Mouse (Mus musculus) liver, embryonic 16.5 days (tissue): ENCODE data around the gene Mapk10. TPM values are rescaled to one million over a fixed set of nuclear protein-coding genes. Genes with fewer than 3 reads are reported as not detected.

Experiments
- ATAC-seq: fragments of 200-750 bp; cut with Nextera tagmentation; 2 replicates; pipeline ENCODE4 v1.8.0; 2017; ENCODE audit warnings: low read depth, mild to moderate bottlenecking, moderate number of reproducible peaks, moderate library complexity
- H3K27ac ChIP-seq: fragments of 300-500 bp; sonication (generic); 2 replicates; pipeline ENCODE4 v1.5.1; 2014; ENCODE audit warnings: mild to moderate bottlenecking, low read length
- H3K27me3 ChIP-seq: fragments of 300-500 bp; sonication (generic); 2 replicates; pipeline ENCODE4 v1.6.1; 2014; ENCODE audit warnings: low read depth, low read length, mixed read lengths; ENCODE audit not compliant: control insufficient read depth, insufficient read depth
- H3K36me3 ChIP-seq: fragments of 300-500 bp; sonication (generic); 2 replicates; pipeline ENCODE4 v1.6.1; 2014; ENCODE audit warnings: mild to moderate bottlenecking; ENCODE audit not compliant: control insufficient read depth, insufficient read depth
- H3K4me1 ChIP-seq: fragments of 300-500 bp; sonication (generic); 2 replicates; pipeline ENCODE4 v1.6.1; 2014; ENCODE audit warnings: low read depth, low read length, mixed read lengths; ENCODE audit not compliant: control insufficient read depth
- H3K4me2 ChIP-seq: fragments of 300-500 bp; sonication (generic); 2 replicates; pipeline ENCODE4 v1.6.1; 2014; ENCODE audit warnings: low read depth, low read length, mixed read lengths
- H3K4me3 ChIP-seq: fragments of 300-500 bp; sonication (generic); 2 replicates; pipeline ENCODE4 v1.5.1; 2014; ENCODE audit warnings: low read depth, mild to moderate bottlenecking, low read length
- H3K9ac ChIP-seq: fragments of 300-500 bp; sonication (generic); 2 replicates; pipeline ENCODE4 v1.6.1; 2014; ENCODE audit warnings: low read depth, low read length
- H3K9me3 ChIP-seq: fragments of 300-500 bp; sonication (generic); replicated peaks from 2 replicates; pipeline ENCODE4 v1.6.1; 2016; ENCODE audit warnings: low read length; ENCODE audit not compliant: control insufficient read depth
- WGBS: fragments of 180-500 bp; shearing (Covaris S2); extraction: QIAGEN DNeasy Blood & Tissue Kit; methylation state at CpG from one replicate; pipeline ENCODE4 v1.1.7; 2014; ENCODE audit not compliant: insufficient replicate concordance; 5-methylcytosine and 5-hydroxymethylcytosine counted together
- polyA plus RNA-seq: library from polyadenylated mRNA; unstranded; fragments of >200 nt; fragmentation: Nextera tagmentation; extraction: Ambion mirVana; gene quantifications from 2 replicates; pipeline ENCODE4 v1.2.1, GENCODE M21; 2015

The Mapk10 gene
- polyA plus RNA-seq, 1 experiment from 2014 or later: not detected

GRCm38 (mm10) chr5:102991691-102992090 is 219.4 kb downstream of the Mapk10 start:
- no peak overlapping the region for H3K9ac ChIP-seq
- no peaks in the 10 kb centered on the region for H3K27me3 ChIP-seq
- H3K4me3 ChIP-seq: no peak overlapping the region
- no peaks in the 10 kb centered on the region; the same call in 1 of the 2 replicates for H3K9me3 ChIP-seq
- no peak overlapping the region for H3K27ac ChIP-seq
- no peaks in the 10 kb centered on the region for H3K4me1 ChIP-seq
- 58% methylated on average over 2 of the region's 2 CpGs for WGBS
- no peak overlapping the region for H3K4me2 ChIP-seq
- H3K36me3 ChIP-seq: no peaks in the 10 kb centered on the region
- no peak for ATAC-seq

GRCm38 (mm10) chr5:102978382-102978781 is 232.8 kb downstream of the Mapk10 start:
- H3K9ac ChIP-seq: no peak overlapping the region
- no peak overlapping the region for H3K4me3 ChIP-seq
- H3K27me3 ChIP-seq: no peaks in the 10 kb centered on the region
- WGBS: 44% methylated on average over 2 of the region's 2 CpGs
- H3K4me2 ChIP-seq: no peak overlapping the region
- H3K36me3 ChIP-seq: no peaks in the 10 kb centered on the region
- no peaks in the 10 kb centered on the region for H3K9me3 ChIP-seq
- H3K4me1 ChIP-seq: no peaks in the 10 kb centered on the region
- no peak overlapping the region for H3K27ac ChIP-seq
- ATAC-seq: no peak

- Histone ChIP-seq H3K27ac (no peak overlapping the region), H3K4me1 (no peaks in the 10 kb centered on the region), H3K4me2 (no peak overlapping the region), H3K4me3 (no peak overlapping the region), H3K9me3 (no peaks in the 10 kb centered on the region), H3K36me3 (no peaks in the 10 kb centered on the region), H3K27me3 (no peaks in the 10 kb centered on the region), H3K9ac (no peak overlapping the region)
- WGBS: 47% methylated on average over 6 of the region's 6 CpGs
- no peak for ATAC-seq
Measured at GRCm38 (mm10) chr5:102977138-102977537, 234.0 kb downstream of the Mapk10 start.

GRCm38 (mm10) chr5:102976540-102976939 is 234.6 kb downstream of the Mapk10 start:
- H3K4me1 ChIP-seq: no peaks in the 10 kb centered on the region
- H3K9me3 ChIP-seq: no peaks in the 10 kb centered on the region
- H3K27ac ChIP-seq: no peak overlapping the region
- H3K27me3 ChIP-seq: no peaks in the 10 kb centered on the region
- H3K36me3 ChIP-seq: no peaks in the 10 kb centered on the region
- H3K9ac ChIP-seq: no peak overlapping the region
- H3K4me2 ChIP-seq: no peak overlapping the region
- no peak overlapping the region for H3K4me3 ChIP-seq
- ATAC-seq: no peak

GRCm38 (mm10) chr5:102974400-102974799 is 236.7 kb downstream of the Mapk10 start:
- H3K4me1 ChIP-seq: no peaks in the 10 kb centered on the region
- ATAC-seq: no peak
- WGBS: 58% methylated on average over 4 of the region's 4 CpGs
- no peak overlapping the region for H3K4me3 ChIP-seq
- H3K27ac ChIP-seq: no peak overlapping the region
- no peaks in the 10 kb centered on the region for H3K9me3 ChIP-seq
- H3K9ac ChIP-seq: no peak overlapping the region
- no peaks in the 10 kb centered on the region for H3K36me3 ChIP-seq
- H3K27me3 ChIP-seq: no peaks in the 10 kb centered on the region
- no peak overlapping the region for H3K4me2 ChIP-seq

GRCm38 (mm10) chr5:102964396-102964795 is 246.7 kb downstream of the Mapk10 start:
- Histone ChIP-seq H3K27ac (no peak overlapping the region), H3K4me2 (no peak overlapping the region), H3K9me3 (no peaks in the 10 kb centered on the region), H3K4me3 (no peak overlapping the region), H3K4me1 (no peaks in the 10 kb centered on the region), H3K27me3 (no peaks in the 10 kb centered on the region), H3K36me3 (no peaks in the 10 kb centered on the region), H3K9ac (no peak overlapping the region)
- no peak for ATAC-seq
- WGBS: 66% methylated on average over 5 of the region's 5 CpGs

- H3K4me1 ChIP-seq: no peaks in the 10 kb centered on the region
- H3K4me2 ChIP-seq: no peak overlapping the region
- H3K9ac ChIP-seq: no peak overlapping the region
- no peak overlapping the region for H3K4me3 ChIP-seq
- H3K27me3 ChIP-seq: no peaks in the 10 kb centered on the region
- no peaks in the 10 kb centered on the region for H3K36me3 ChIP-seq
- 62% methylated on average over 8 of the region's 8 CpGs for WGBS
- no peaks in the 10 kb centered on the region for H3K9me3 ChIP-seq
- H3K27ac ChIP-seq: no peak overlapping the region
- ATAC-seq: no peak
Measured at GRCm38 (mm10) chr5:102953414-102953813, 257.7 kb downstream of the Mapk10 start.

- H3K4me3 ChIP-seq: no peak overlapping the region
- ATAC-seq: no peak
- H3K27ac ChIP-seq: no peak overlapping the region
- WGBS: 49% methylated on average over 3 of the region's 3 CpGs
- H3K36me3 ChIP-seq: no peaks in the 10 kb centered on the region
- H3K9ac ChIP-seq: no peak overlapping the region
- H3K27me3 ChIP-seq: no peaks in the 10 kb centered on the region
- H3K9me3 ChIP-seq: no peaks in the 10 kb centered on the region
- H3K4me1 ChIP-seq: no peaks in the 10 kb centered on the region
- H3K4me2 ChIP-seq: no peak overlapping the region
Measured at GRCm38 (mm10) chr5:102952918-102953317, 258.2 kb downstream of the Mapk10 start.

- WGBS: 61% methylated on average over 8 of the region's 8 CpGs
- no peak for ATAC-seq
- H3K4me1 ChIP-seq: no peaks in the 10 kb centered on the region
- no peaks in the 10 kb centered on the region for H3K9me3 ChIP-seq
- H3K4me3 ChIP-seq: no peak overlapping the region
- H3K4me2 ChIP-seq: no peak overlapping the region
- no peaks in the 10 kb centered on the region for H3K36me3 ChIP-seq
- H3K9ac ChIP-seq: no peak overlapping the region
- no peaks in the 10 kb centered on the region for H3K27me3 ChIP-seq
- no peak overlapping the region for H3K27ac ChIP-seq
Measured at GRCm38 (mm10) chr5:102947061-102947711, 263.9 kb downstream of the Mapk10 start.
